Mouse (Mus musculus) limb, embryonic 14.5 days (tissue): ENCODE results near the gene Ctnna2. TPM values are rescaled to one million over a fixed set of nuclear protein-coding genes. Genes with fewer than 3 reads are reported as not detected.

Source experiments
- ATAC-seq: fragments of 200-750 bp; cut with Nextera tagmentation; 2 replicates; pipeline ENCODE4 v1.8.0; 2017; ENCODE audit warnings: low read depth, moderate number of reproducible peaks, moderate TSS enrichment; ENCODE audit not compliant: low FRiP score
- DNase-seq: peaks from one replicate; pipeline ENCODE4 v3.0.0-alpha.2; 2015; ENCODE audit warnings: low spot score
- H3K27ac ChIP-seq: fragments of 300-500 bp; sonication (generic); replicated peaks from 2 replicates; pipeline ENCODE4 v1.5.1; 2014; ENCODE audit warnings: low read depth, mild to moderate bottlenecking, low read length, moderate library complexity, mixed read lengths
- H3K27me3 ChIP-seq: fragments of 300-500 bp; sonication (generic); 2 replicates; pipeline ENCODE4 v1.6.1; 2014; ENCODE audit warnings: low read length, mixed read lengths; ENCODE audit not compliant: control insufficient read depth, insufficient read depth
- H3K36me3 ChIP-seq: fragments of 300-500 bp; sonication (generic); 2 replicates; pipeline ENCODE4 v1.6.1; 2014; ENCODE audit warnings: mild to moderate bottlenecking, low read length, moderate library complexity, mixed read lengths; ENCODE audit not compliant: control insufficient read depth, insufficient read depth
- H3K4me1 ChIP-seq: fragments of 300-500 bp; sonication (generic); 2 replicates; pipeline ENCODE4 v1.6.1; 2014; ENCODE audit warnings: antibody characterized with exemption, low read length, mixed read lengths; ENCODE audit not compliant: control insufficient read depth, insufficient read depth
- H3K4me2 ChIP-seq: fragments of 300-500 bp; sonication (generic); replicated peaks from 2 replicates; pipeline ENCODE4 v1.6.1; 2014; ENCODE audit warnings: low read depth, mild to moderate bottlenecking, low read length, moderate library complexity; ENCODE audit not compliant: severe bottlenecking
- H3K4me3 ChIP-seq: fragments of 300-500 bp; sonication (generic); replicated peaks from 2 replicates; pipeline ENCODE4 v1.5.1; 2014; ENCODE audit warnings: low read length
- H3K9ac ChIP-seq: fragments of 300-500 bp; sonication (generic); 2 replicates; pipeline ENCODE4 v1.6.1; 2014; ENCODE audit warnings: mild to moderate bottlenecking, low read depth, low read length, moderate library complexity; ENCODE audit not compliant: severe bottlenecking
- H3K9me3 ChIP-seq: fragments of 300-500 bp; sonication (generic); 2 replicates; pipeline ENCODE4 v1.6.1; 2016; ENCODE audit warnings: low read length; ENCODE audit not compliant: control insufficient read depth
- POLR2A ChIP-seq: fragments of 200-500 bp; IDR thresholded peaks from 2 replicates; pipeline ENCODE4 v1.8.0; 2012; ENCODE audit warnings: inconsistent platforms, mild to moderate bottlenecking, moderate library complexity, borderline replicate concordance; ENCODE audit not compliant: insufficient read depth, insufficient read length; ENCODE audit errors: extremely low read depth
- WGBS: fragments of 180-500 bp; shearing (Covaris S2); extraction: QIAGEN DNeasy Blood & Tissue Kit; methylation state at CpG from one replicate; pipeline ENCODE4 v1.1.7; 2014; 5-methylcytosine and 5-hydroxymethylcytosine counted together
- polyA plus RNA-seq, 2 experiments: library from polyadenylated mRNA; depleted of rRNA in 1 of 2; stranded (reverse) in 1 of 2; unstranded in 1 of 2; fragments of >200 nt; fragmentation: Nextera tagmentation in 1 of 2; extraction: Ambion mirVana in 1 of 2; gene quantifications; 2 replicates each; pipeline versions ENCODE4 v1.2.1 to v1.2.3; 2012 to 2014

The Ctnna2 gene
- polyA plus RNA-seq, 2 experiments = 1.7 to 2.7 TPM

DNA sequence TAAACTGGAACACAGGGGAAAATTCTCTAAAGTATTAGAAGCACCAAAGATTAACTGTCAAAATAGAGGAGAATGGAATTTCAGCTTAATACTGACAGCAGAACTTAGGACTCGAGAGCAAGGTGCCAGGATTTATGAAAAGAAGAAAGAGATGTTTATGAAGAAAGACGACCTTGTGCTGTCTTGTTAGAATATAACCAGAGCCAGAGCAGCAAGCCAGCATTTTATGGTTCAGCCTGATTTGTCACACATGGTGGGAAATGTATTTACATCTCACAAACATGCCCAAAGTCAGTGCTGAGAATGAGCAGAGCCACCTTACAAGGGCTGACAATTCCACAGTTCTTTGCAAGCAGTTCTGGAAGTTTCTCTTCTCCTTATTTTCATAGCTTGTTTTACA, 110.2 kb downstream of the Ctnna2 start:
- ATAC-seq (no peak), DNase-seq (no peak)

GRCm38 (mm10) chr6:77868119-77868518, 111.4 kb downstream of the Ctnna2 start:
- Histone ChIP-seq H3K4me1 (no peaks in the 10 kb centered on the region), H3K9me3 (no peaks in the 10 kb centered on the region), H3K36me3 (no peaks in the 10 kb centered on the region), H3K27ac (no peak overlapping the region), H3K4me3 (no peak overlapping the region), H3K27me3 (no peaks in the 10 kb centered on the region), H3K4me2 (no peak overlapping the region), H3K9ac (no peak overlapping the region)
- 32% methylated on average over 3 of the region's 3 CpGs for WGBS
- DNase-seq = no peak
- no peak for ATAC-seq
- no peak for TF ChIP-seq POLR2A

More for the DNA sequence above, 110.2 kb downstream of the Ctnna2 start:
- Histone ChIP-seq H3K4me2 (no peak overlapping the region), H3K9me3 (no peaks in the 10 kb centered on the region), H3K36me3 (no peaks in the 10 kb centered on the region), H3K9ac (no peak overlapping the region), H3K27me3 (no peaks in the 10 kb centered on the region), H3K27ac (no peak overlapping the region), H3K4me1 (no peaks in the 10 kb centered on the region), H3K4me3 (no peak overlapping the region)
- TF ChIP-seq POLR2A = no peak
- 22% methylated on average over 2 of the region's 2 CpGs for WGBS

DNA sequence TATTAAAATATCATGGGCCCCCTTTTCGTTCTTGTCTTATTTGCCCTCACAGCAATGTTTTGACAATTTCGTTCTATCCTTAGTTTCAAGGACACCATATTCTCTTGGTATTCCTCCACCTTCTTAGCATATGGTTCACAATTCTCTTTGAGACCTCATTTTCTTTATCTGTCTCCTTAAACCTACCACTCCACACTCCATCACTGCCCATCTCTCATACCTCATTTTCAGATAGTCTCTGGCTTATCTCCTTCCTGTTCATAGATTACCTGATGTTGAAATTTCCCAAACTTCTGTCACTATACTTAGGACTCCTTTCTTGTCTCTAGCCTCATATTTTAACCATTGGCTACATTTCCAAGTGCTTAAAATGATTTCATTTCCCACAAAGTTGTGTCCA, 116.1 kb downstream of the Ctnna2 start:
- no peaks in the 10 kb centered on the region for H3K4me1 ChIP-seq
- no peaks in the 10 kb centered on the region for H3K27me3 ChIP-seq
- DNase-seq (no peak), ATAC-seq (no peak)
- H3K9me3 ChIP-seq = no peaks in the 10 kb centered on the region
- no peak for TF ChIP-seq POLR2A
- H3K27ac ChIP-seq = no peak overlapping the region
- no peaks in the 10 kb centered on the region for H3K36me3 ChIP-seq
- WGBS = 84% methylated on average over 2 of the region's 2 CpGs
- H3K9ac ChIP-seq = no peak overlapping the region
- no peak overlapping the region for H3K4me3 ChIP-seq
- no peak overlapping the region for H3K4me2 ChIP-seq

- DNase-seq = no peak
- TF ChIP-seq POLR2A = no peak
- H3K36me3 ChIP-seq = no peaks in the 10 kb centered on the region
- no peak overlapping the region for H3K9ac ChIP-seq
- no peaks in the 10 kb centered on the region for H3K9me3 ChIP-seq
- 79% methylated on average over 6 of the region's 6 CpGs for WGBS
- ATAC-seq = no peak
- H3K4me2 ChIP-seq = no peak overlapping the region
- no peak overlapping the region for H3K4me3 ChIP-seq
- no peaks in the 10 kb centered on the region for H3K27me3 ChIP-seq
- no peak overlapping the region for H3K27ac ChIP-seq
- no peaks in the 10 kb centered on the region for H3K4me1 ChIP-seq
These were observed 116.7 kb downstream of the Ctnna2 start for GRCm38 (mm10) chr6:77862781-77863180.

GRCm38 (mm10) chr6:77849438-77849837, 130.1 kb downstream of the Ctnna2 start:
- no peak for ATAC-seq
- H3K9ac ChIP-seq = no peak overlapping the region
- no peak overlapping the region for H3K4me2 ChIP-seq
- no peak for TF ChIP-seq POLR2A
- no peaks in the 10 kb centered on the region for H3K4me1 ChIP-seq
- H3K27me3 ChIP-seq = no peaks in the 10 kb centered on the region
- H3K9me3 ChIP-seq = no peaks in the 10 kb centered on the region
- no peak overlapping the region for H3K4me3 ChIP-seq
- DNase-seq = no peak
- H3K27ac ChIP-seq = no peak overlapping the region
- 84% methylated on average over 1 of the region's 1 CpGs for WGBS
- H3K36me3 ChIP-seq = no peaks in the 10 kb centered on the region

DNA sequence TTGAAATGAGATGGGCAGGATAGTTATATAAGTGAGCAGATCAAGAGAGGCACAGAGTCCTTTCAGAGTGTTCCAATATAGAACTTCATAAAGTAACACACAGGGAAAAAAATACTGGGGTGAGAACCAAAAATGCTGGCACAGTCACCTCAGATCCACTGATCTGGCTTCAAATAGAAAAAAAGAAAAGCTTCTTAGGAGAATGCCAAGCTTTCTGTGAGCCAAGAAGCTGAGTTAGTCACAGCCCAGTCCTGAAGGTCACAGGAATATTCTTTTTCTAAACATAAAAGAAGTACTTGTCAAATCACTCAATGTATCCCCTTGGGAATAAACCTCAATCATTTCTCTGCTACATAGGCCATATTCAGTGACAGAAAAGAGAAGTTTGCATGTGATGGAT, 130.7 kb downstream of the Ctnna2 start:
- H3K4me1 ChIP-seq = no peaks in the 10 kb centered on the region
- no peak overlapping the region for H3K4me3 ChIP-seq
- ATAC-seq = no peak

More for the DNA sequence above, 130.7 kb downstream of the Ctnna2 start:
- Histone ChIP-seq H3K27ac (no peak overlapping the region), H3K27me3 (no peaks in the 10 kb centered on the region), H3K9me3 (no peaks in the 10 kb centered on the region), H3K4me2 (no peak overlapping the region), H3K36me3 (no peaks in the 10 kb centered on the region), H3K9ac (no peak overlapping the region)
- no peak for TF ChIP-seq POLR2A
- DNase-seq = no peak
